Mouse (Mus musculus) liver, postnatal 0 days (tissue): ENCODE data around the gene Gskip. TPM values are rescaled to one million over a fixed set of nuclear protein-coding genes. Genes with fewer than 3 reads are reported as not detected.
A peak's percentile ranks its signal among the peaks of the same experiment; 100 is the strongest.

ENCODE experiments used
- ATAC-seq: fragments of 200-750 bp; cut with Nextera tagmentation; 2 replicates; pipeline ENCODE4 v1.8.0; 2017; ENCODE audit warnings: mild to moderate bottlenecking, moderate library complexity
- DNase-seq: peaks from one replicate; pipeline ENCODE4 v3.0.0-alpha.2; 2016
- H3K27ac ChIP-seq: fragments of 300-500 bp; sonication (generic); 2 replicates; pipeline ENCODE4 v1.5.1; 2014; ENCODE audit warnings: antibody characterized with exemption, moderate library complexity, mild to moderate bottlenecking, low read depth
- H3K27me3 ChIP-seq: fragments of 300-500 bp; sonication (generic); 2 replicates; pipeline ENCODE4 v1.6.1; 2014; ENCODE audit warnings: low read length, control low read depth, mixed read lengths; ENCODE audit not compliant: insufficient read depth
- H3K36me3 ChIP-seq: fragments of 300-500 bp; sonication (generic); replicated peaks from 2 replicates; pipeline ENCODE4 v1.6.1; 2014; ENCODE audit warnings: mild to moderate bottlenecking, control low read depth, low read length, moderate library complexity, mixed read lengths; ENCODE audit not compliant: insufficient read depth
- H3K4me1 ChIP-seq: fragments of 300-500 bp; sonication (generic); 2 replicates; pipeline ENCODE4 v1.6.1; 2014; ENCODE audit warnings: antibody characterized with exemption, mild to moderate bottlenecking, control low read depth; ENCODE audit not compliant: insufficient read depth
- H3K4me2 ChIP-seq: fragments of 300-500 bp; sonication (generic); 2 replicates; pipeline ENCODE4 v1.6.1; 2014; ENCODE audit warnings: low read depth, mild to moderate bottlenecking, low read length, moderate library complexity, mixed read lengths
- H3K4me3 ChIP-seq: fragments of 300-500 bp; sonication (generic); 2 replicates; pipeline ENCODE4 v1.5.1; 2014; ENCODE audit warnings: low read depth, low read length
- H3K9ac ChIP-seq: fragments of 300-500 bp; sonication (generic); replicated peaks from 2 replicates; pipeline ENCODE4 v1.6.1; 2014; ENCODE audit warnings: mild to moderate bottlenecking, moderate library complexity
- H3K9me3 ChIP-seq: fragments of 300-500 bp; sonication (generic); 2 replicates; pipeline ENCODE4 v1.6.1; 2016; ENCODE audit warnings: mild to moderate bottlenecking, control low read depth, low read length, mixed read lengths
- CTCF ChIP-seq: sonication (generic); IDR thresholded peaks from 2 replicates; pipeline ENCODE4 v1.5.1; 2016; ENCODE audit warnings: antibody characterized with exemption, low read depth
- EP300 ChIP-seq: IDR thresholded peaks from 2 replicates; pipeline ENCODE4 v1.6.1; 2016; ENCODE audit warnings: antibody characterized with exemption, low read depth, mild to moderate bottlenecking
- WGBS: fragments of 180-500 bp; shearing (Covaris S2); extraction: QIAGEN DNeasy Blood & Tissue Kit; methylation state at CpG from one replicate; pipeline ENCODE4 v1.1.7; 2014; ENCODE audit not compliant: insufficient replicate concordance; 5-methylcytosine and 5-hydroxymethylcytosine counted together
- polyA plus RNA-seq: library from polyadenylated mRNA; unstranded; fragments of >200 nt; fragmentation: Nextera tagmentation; extraction: Ambion mirVana; gene quantifications from 2 replicates; pipeline ENCODE4 v1.2.1, GENCODE M21; 2015

Gene Gskip
- polyA plus RNA-seq, 1 experiment from 2014 or later: 16.3 TPM

DNA sequence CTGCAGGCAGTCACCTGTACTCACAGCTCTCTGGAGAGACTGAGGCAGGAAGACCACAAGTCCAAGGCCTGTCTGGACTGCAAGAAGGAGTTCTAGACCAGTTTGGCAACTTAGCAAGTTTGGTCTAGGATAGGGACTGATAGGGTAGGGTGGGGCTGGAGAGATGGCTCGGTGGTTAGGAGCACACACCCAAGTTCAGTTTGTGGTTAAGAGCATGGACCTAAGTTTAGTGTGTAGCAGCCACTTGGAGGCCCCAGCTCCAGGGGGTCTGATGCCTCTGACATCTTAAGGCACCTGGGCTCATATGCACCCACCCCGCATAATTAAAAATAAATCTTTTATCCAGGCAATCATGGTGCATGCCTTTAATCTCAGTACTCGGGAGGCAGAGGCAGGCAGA lies 42.6 kb downstream of the Gskip start:
- Histone ChIP-seq H3K4me1 (peaks cover 6% of the 10 kb centered on the region), H3K27ac (peak overlapping the region; percentile 39; the same call in 1 of the 2 replicates), H3K36me3 (no peaks in the 10 kb centered on the region), H3K9ac (no peak overlapping the region), H3K9me3 (no peaks in the 10 kb centered on the region), H3K4me3 (no peak overlapping the region), H3K4me2 (no peak overlapping the region), H3K27me3 (no peaks in the 10 kb centered on the region)
- 42% methylated on average over 3 of the region's 3 CpGs for WGBS
- DNase-seq (no peak), ATAC-seq (peak; percentile 61)
- TF ChIP-seq CTCF (no peak), EP300 (peak; percentile 68)

DNA sequence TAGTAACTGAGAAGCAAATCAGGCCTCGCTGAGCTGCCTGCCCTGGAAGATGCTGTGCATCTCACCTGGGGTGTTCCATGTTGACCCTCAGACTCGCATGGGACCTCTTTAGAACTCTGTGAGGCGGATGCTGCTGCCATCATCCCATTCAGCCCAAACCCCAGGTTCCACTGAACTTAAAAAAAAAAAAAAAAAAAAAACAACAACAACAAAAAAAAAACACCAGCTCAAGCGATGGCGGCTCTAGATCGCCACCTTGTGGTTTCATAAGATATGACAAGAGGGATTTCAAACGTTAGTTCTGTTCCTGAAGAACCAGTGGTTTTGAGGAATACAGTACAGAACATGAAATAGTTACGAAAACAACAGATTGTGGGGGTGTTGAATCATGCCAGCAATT lies 43.3 kb downstream of the Gskip start:
- H3K4me2 ChIP-seq: no peak overlapping the region
- 26% methylated on average over 8 of the region's 8 CpGs for WGBS
- H3K4me1 ChIP-seq: peaks cover 6% of the 10 kb centered on the region
- no peak overlapping the region for H3K27ac ChIP-seq
- no peaks in the 10 kb centered on the region for H3K27me3 ChIP-seq
- H3K4me3 ChIP-seq: no peak overlapping the region
- H3K9me3 ChIP-seq: no peaks in the 10 kb centered on the region
- no peak for ATAC-seq
- no peak overlapping the region for H3K9ac ChIP-seq
- H3K36me3 ChIP-seq: no peaks in the 10 kb centered on the region
- TF ChIP-seq EP300 (no peak), CTCF (peak; percentile 80)
- DNase-seq: peak; percentile 52

DNA sequence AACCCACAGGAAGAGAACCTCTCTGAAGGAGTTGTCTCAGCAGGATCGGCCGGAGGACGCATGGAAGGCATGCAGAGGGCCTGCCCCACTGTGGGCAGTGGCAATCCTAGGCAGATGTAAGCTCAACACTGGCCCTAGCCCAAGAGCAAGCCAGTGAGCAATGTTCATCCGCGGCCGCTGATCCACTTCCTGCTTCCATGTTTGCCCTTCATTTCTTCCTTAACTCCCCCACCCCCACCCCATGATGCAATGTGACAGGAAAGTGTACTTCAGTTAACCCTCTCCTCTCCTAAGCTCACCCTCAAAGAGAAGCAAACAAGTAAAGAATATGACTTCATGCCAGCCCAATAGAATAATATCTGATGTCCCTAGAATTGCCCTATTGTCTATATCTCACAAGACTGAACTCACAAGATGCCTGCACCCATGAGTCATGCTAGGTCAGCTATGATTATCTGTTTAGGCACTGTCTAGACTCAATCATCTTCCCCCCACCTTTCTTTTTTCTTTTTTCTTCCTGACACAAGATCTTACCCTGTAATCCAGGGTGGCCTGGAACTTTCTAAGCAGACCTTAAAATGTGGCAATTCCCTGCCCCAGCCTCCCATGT lies 46.3 kb downstream of the Gskip start:
- no peak for DNase-seq
- Histone ChIP-seq H3K9ac (no peak overlapping the region), H3K27me3 (no peaks in the 10 kb centered on the region), H3K4me2 (no peak overlapping the region), H3K9me3 (no peaks in the 10 kb centered on the region), H3K4me1 (peaks cover 3% of the 10 kb centered on the region), H3K4me3 (no peak overlapping the region), H3K27ac (no peak overlapping the region), H3K36me3 (no peaks in the 10 kb centered on the region)
- peak; percentile 28; the same call in 1 of the 2 replicates for ATAC-seq
- TF ChIP-seq EP300 (no peak), CTCF (no peak)
- WGBS: 47% methylated on average over 6 of the region's 6 CpGs

DNA sequence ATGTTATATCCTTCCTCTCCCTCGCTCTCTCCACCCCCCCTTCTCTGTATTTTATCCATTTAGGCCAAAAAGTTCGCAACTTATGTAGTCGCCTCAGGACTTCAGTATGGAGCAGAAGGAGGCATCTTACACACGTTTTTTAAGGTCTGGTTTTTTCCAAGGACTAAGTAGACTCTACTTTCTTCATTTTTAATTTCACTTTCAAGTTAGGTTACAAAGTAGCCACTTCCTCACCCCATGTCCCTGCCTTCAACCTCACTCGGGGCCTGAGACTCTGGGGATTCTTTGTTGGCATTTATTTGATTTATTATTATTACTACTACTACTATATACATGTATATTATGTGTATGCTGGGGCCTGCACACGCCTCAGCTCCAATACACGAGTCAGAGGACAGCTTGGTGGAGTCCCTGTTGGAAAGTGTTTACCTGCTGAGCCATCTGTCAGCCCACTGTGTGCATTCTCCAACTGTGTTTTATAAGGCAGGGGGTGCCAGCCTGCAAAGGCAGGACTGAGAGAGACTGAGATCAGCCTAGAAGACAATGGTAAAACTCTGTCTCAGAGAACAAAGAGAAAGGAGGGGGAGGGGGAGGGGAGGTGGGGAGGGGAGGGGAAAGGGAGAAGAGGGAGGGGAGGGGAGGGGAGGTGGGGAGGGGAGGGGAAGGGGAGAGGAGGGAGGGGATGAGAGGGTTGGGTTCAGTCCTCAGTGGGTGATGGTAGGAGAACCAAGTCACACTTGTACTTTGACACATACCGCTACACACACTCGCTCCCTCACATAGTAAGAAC lies 48.9 kb downstream of the Gskip start:
- DNase-seq (no peak), ATAC-seq (no peak)
- H3K4me2 ChIP-seq: no peak overlapping the region
- no peaks in the 10 kb centered on the region for H3K27me3 ChIP-seq
- H3K27ac ChIP-seq: no peak overlapping the region
- no peak for TF ChIP-seq CTCF
- TF ChIP-seq EP300: no peak
- no peaks in the 10 kb centered on the region for H3K9me3 ChIP-seq
- no peak overlapping the region for H3K9ac ChIP-seq
- H3K4me3 ChIP-seq: no peak overlapping the region
- H3K36me3 ChIP-seq: no peaks in the 10 kb centered on the region
- 68% methylated on average over 9 of the region's 9 CpGs for WGBS
- H3K4me1 ChIP-seq: peaks cover 3% of the 10 kb centered on the region

DNA sequence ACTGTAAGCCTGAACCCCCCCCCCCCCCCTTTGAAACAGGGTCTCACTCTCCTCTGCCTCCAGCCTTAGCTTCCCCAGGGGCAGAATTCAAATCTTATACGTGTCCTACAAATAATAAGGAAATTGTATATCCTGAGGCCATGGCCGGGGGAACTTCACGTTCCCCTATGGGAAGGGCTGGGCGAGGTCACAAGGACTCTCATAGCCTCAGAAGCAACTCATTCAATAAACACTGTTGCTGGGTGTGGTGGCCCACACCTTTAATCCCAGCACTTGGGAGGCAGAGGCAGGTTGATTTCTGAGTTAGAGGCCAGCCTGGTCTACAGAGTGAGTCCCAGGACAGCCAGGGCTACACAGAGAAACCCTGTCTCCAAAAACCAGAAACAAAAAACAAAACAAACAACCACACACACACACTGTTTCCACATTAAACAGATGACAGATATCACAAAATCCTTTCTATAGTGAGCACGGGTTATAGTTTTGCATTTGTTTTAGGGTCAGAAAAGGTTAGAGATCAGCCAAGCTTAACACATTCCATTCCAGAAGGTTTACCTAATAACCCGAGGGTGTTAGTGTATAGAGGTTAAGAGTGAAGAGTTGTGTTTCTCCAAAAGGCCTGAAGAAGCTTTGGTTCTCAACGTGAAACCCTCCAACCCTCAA lies 50.7 kb downstream of the Gskip start:
- no peak overlapping the region for H3K27ac ChIP-seq
- no peak for DNase-seq
- ATAC-seq: no peak
- H3K9ac ChIP-seq: no peak overlapping the region
- 68% methylated on average over 7 of the region's 7 CpGs for WGBS
- H3K36me3 ChIP-seq: no peaks in the 10 kb centered on the region
- no peak overlapping the region for H3K4me2 ChIP-seq
- TF ChIP-seq EP300: no peak
- no peak for TF ChIP-seq CTCF
- H3K4me3 ChIP-seq: no peak overlapping the region
- peaks cover 2% of the 10 kb centered on the region; the same call in 1 of the 2 replicates for H3K9me3 ChIP-seq
- H3K27me3 ChIP-seq: no peaks in the 10 kb centered on the region
- H3K4me1 ChIP-seq: peaks cover 3% of the 10 kb centered on the region

DNA sequence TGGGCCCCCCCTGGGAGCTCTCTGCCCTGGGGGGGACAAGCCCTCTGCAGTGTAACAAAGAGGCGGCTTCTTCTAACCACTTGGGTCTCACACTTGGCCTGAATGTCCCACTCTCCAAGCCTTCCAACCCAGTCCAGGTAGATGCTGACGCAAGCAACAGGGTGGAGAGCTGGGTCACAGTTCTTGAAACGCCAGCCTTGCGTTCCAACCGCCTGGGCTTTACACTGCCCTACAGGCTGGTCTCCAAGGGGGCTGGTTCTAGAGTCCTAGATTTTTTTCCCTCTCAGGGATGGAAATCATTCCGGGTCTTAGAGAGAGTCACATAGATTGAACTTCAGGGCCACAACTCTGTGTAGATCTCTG lies 51.2 kb downstream of the Gskip start:
- Histone ChIP-seq H3K4me2 (no peak overlapping the region), H3K27ac (no peak overlapping the region), H3K27me3 (no peaks in the 10 kb centered on the region), H3K4me3 (no peak overlapping the region), H3K9ac (no peak overlapping the region), H3K9me3 (peaks cover 2% of the 10 kb centered on the region; the same call in 1 of the 2 replicates), H3K4me1 (peaks cover under 1% of the 10 kb centered on the region; the same call in 1 of the 2 replicates), H3K36me3 (no peaks in the 10 kb centered on the region)
- no peak for DNase-seq
- WGBS: 88% methylated on average over 6 of the region's 6 CpGs
- ATAC-seq: no peak
- TF ChIP-seq CTCF: no peak
- no peak for TF ChIP-seq EP300
